Mouse (Mus musculus) kidney, adult 8-10 months (tissue): ENCODE data around the gene Aqp7.
A peak's percentile ranks its signal among the peaks of the same experiment; 100 is the strongest.

Experiments
- DNase-seq, 2 experiments: peaks; one replicate each; pipeline ENCODE4 v3.0.0; 2022

Aqp7 gene

GRCm38 (mm10) chr4:40997916-40998315, 50.0 kb downstream of the Aqp7 start:
- DNase-seq = no peak

- no peak for DNase-seq
Measured at GRCm38 (mm10) chr4:40996302-40996701, 51.6 kb downstream of the Aqp7 start.

- no peak for DNase-seq
Measured at GRCm38 (mm10) chr4:40989633-40990032, 58.3 kb downstream of the Aqp7 start.

GRCm38 (mm10) chr4:40983686-40984085, 64.3 kb downstream of the Aqp7 start:
- peak in 1 of 2 experiments; percentile 16 for DNase-seq
